Mouse (Mus musculus) heart, postnatal 25 days (tissue): ENCODE data around the gene Wwp2. TPM values are rescaled to one million over a fixed set of nuclear protein-coding genes. Genes with fewer than 3 reads are reported as not detected.
A peak's percentile ranks its signal among the peaks of the same experiment; 100 is the strongest.

Source experiments
- DNase-seq: peaks from one replicate; pipeline ENCODE4 v3.0.0; 2022; ENCODE audit warnings: low spot score
- intact Hi-C: fragments of 180-260 bp; cut with DNase I; formaldehyde crosslinking; loops from one replicate; pipeline ENCODE4 v1.15.1; 2025
- microRNA-seq: library from miRNA; unstranded; fragments of <30 nt; microRNA quantifications from one replicate; pipeline ENCODE4 v1.2.0, GENCODE M21; 2022
- total RNA-seq, 2 experiments: library from RNA; stranded (reverse); gene quantifications; 2 replicates each; pipeline ENCODE4 v1.2.3; 2021

The Wwp2 gene
- total RNA-seq, 2 experiments from 2014 or later = 20.1 to 22.7 TPM

DNA sequence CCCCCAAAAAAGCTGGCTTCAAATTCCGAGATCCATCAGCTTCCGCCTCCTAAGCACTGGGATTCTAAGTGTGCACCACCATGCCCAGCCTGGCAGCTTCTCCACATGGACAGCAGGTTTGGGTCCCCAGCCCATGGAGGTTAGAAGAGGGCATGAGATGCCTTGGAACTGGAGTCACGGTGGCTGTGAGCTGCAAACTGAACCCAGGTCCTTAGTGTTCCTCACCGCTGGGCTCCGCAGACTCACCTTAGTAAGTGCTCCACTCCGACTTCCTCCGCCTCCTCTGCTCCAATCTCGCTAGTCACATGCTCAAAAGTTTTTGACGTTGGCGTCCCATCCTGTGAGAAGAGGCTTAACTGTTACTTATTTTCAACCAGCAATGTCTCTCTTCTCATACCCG, 146.0 kb downstream of the Wwp2 start:
- no peak for DNase-seq
- intact Hi-C loops = loop anchor here (10.0 kb wide), 1 partner anchor 1983 kb away; the partner anchor contains the start of genes Dhx38 and Txnl4b

- no peak for DNase-seq
- intact Hi-C loops = loop anchor here (10.0 kb wide), 1 partner anchor 1977 kb away; the partner anchor contains the start of genes Dhx38 and Txnl4b
These were observed 151.3 kb downstream of the Wwp2 start for GRCm38 (mm10) chr8:107587429-107587994.

- intact Hi-C loops = loop anchor here (10.0 kb wide), 1 partner anchor 1977 kb away; the partner anchor contains the start of genes Dhx38 and Txnl4b
- peak; percentile 87 for DNase-seq
These were observed 152.0 kb downstream of the Wwp2 start, which contains the start of gene Psmd7 for GRCm38 (mm10) chr8:107587995-107588780. Gene Psmd7 (minus strand): TSS chr8:107588464.

DNA sequence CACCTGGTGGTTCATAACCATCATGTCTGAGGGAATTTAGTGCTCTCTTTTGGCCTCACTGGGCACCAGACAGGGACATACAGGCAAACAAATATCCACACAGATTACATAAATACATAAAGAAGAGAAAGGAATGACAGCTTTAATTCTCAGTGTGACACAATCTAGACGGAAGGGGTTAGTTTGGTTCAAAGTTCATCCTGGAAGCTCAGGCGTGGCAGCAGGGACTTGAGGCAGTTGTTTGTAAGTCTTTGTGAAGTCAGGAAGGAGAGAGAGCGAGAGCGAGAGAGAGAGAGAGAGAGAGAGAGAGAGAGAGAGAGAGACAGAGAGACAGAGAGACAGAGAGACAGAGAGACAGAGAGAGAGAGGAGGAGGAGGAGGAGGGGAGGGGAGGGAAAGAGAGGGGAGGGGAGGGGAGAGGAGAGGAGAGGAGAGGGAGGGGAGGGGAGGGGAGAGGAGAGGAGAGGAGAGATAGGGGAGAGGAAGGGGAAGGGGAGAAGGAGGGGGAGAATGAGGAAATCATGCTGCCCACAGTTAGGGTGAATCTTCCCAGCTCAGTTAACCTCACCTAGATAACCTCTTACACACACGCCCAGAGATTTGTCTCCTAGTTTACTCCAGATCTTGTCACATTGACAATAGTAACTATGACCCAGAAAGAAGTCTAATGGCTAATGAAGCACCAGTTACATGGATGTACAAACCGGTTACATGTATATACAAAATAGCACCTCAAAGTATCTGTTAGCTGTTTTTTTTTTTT, 158.0 kb downstream of the Wwp2 start:
- no peak for DNase-seq
- intact Hi-C loops = no loop called here

DNA sequence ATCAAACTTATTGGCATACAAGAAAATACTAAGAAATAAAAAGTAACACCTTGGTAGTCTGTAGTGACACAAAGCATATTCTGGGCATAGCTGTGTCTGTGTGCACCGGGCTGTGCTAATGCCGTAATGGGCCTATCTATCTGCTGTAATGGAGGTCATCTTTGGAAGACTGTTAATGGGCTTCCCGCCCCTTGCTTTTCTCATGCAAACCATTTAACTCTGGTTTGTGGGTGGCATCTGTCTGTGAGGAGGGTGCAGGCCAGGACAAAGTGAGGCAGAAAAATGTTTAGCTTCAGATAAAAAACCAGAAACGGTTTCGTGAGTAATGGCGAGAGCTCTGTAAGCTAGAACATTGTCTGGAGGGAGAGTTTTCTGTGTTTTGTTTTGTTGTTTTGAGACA, 158.7 kb downstream of the Wwp2 start:
- DNase-seq = no peak
- intact Hi-C loops = no loop called here

GRCm38 (mm10) chr8:107597731-107598130, 161.6 kb downstream of the Wwp2 start:
- intact Hi-C loops = no loop called here
- no peak for DNase-seq

DNA sequence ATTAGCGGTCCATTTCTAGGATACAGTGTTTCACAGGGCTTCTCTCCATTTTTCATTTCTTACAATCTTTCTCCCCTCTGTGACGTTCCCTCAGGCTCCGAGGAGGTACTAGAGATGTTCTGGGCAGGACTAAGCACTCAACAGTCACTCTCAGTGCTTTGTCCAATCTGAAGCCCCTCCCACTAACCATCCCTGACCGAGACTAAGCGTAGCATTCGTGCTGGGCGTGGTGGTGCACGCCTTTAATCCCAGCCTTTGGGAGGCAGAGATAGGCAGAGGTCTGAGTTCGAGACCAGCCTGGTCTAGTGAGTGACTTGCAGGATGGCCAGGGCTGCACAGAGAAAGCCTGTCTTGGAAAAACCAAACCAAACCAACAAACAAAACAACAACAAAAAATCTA, 163.5 kb downstream of the Wwp2 start:
- no peak for DNase-seq
- intact Hi-C loops = loop anchor here (10.0 kb wide), 1 partner anchor 1935 kb away; no protein-coding TSS in a partner anchor

DNA sequence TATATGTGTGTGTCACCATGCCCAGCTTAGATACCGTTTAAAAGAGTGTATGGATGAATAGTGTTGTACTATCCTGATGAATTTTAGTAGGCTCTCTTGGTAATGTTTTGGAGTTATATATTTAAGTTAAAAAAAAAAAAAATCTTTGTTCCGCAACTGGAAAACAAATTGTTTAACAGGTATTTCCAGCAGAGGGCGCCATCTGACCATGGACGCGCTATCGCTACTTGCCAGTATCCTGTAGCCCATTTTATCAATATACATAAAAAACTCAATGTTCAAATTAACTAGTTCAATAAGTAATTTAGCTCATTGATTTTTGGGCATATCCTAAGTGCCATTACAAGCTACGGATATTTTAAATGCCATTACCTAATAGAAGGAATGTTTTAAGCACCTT, 166.9 kb downstream of the Wwp2 start:
- DNase-seq = no peak
- intact Hi-C loops = loop anchor here (10.0 kb wide), 1 partner anchor 1932 kb away; no protein-coding TSS in a partner anchor

Small RNA genes lying within 50 kb of the gene (microRNA-seq; reads per million reads assigned to microRNA genes)
- 4,973 reads per million, percentile 91 among the genes with 10 or more reads in this experiment for gene Mir140

Other genes with a start within 250 kb of the Wwp2 start
- gene Nfat5, start 142.9 kb upstream of the Wwp2 start, total RNA-seq = 10 to 100 TPM; 24.5 to 27.5 TPM
- gene Nqo1, start 33.2 kb upstream of the Wwp2 start, total RNA-seq = 10 to 100 TPM; 27.9 to 33.4 TPM
- gene Nob1, start 11.3 kb upstream of the Wwp2 start, total RNA-seq = 10 to 100 TPM; 20.5 to 21.2 TPM
- gene Psmd7, start 152.1 kb downstream of the Wwp2 start, total RNA-seq = 10 to 100 TPM; 80.4 to 89.9 TPM